Mouse (Mus musculus): ENCODE measurements around the gene Angptl2.
"Not testable (repeated sequence)": the region's sequence is repeated elsewhere in the genome, so short reads cannot be mapped to it uniquely, and the experiment has no call there.

The Angptl2 gene

GRCm38 (mm10) chr2:33200368-33201068, 15.4 kb upstream of the Angptl2 start:
- no peak for DNase-seq (ENCODE audit: low read depth)

GRCm38 (mm10) chr2:33203284-33203683, 12.6 kb upstream of the Angptl2 start:
- no peak for DNase-seq (ENCODE audit: low read depth)

- DNase-seq (ENCODE audit: low read depth), result peak; percentile 84
Observed at GRCm38 (mm10) chr2:33204980-33205379, 10.9 kb upstream of the Angptl2 start.

- DNase-seq (ENCODE audit: low read depth), result no peak
Observed at GRCm38 (mm10) chr2:33205939-33206525, 9.8 kb upstream of the Angptl2 start.

GRCm38 (mm10) chr2:33207069-33207468, 8.8 kb upstream of the Angptl2 start:
- no peak for DNase-seq (ENCODE audit: low read depth)

DNA sequence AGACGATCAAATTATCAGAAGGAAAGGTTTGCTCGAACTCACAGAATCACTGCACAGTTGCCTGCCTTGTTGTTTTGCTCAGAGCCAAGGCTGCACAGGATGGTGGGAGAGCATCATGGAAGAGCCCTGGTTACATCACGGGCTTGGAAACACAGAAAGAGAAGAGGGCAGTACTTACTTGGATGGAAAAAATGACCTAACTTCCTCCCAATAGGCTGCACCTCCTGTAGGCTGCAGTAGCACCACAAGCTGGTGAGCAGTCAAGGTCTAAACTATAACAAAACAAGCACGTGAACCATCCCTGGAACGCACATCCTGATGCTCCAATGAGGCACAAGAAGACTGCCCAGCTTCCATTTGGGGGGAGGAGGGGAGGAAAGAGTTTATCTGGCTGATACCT, 7.7 kb upstream of the Angptl2 start:
- DNase-seq (ENCODE audit: low read depth), result no peak

DNA sequence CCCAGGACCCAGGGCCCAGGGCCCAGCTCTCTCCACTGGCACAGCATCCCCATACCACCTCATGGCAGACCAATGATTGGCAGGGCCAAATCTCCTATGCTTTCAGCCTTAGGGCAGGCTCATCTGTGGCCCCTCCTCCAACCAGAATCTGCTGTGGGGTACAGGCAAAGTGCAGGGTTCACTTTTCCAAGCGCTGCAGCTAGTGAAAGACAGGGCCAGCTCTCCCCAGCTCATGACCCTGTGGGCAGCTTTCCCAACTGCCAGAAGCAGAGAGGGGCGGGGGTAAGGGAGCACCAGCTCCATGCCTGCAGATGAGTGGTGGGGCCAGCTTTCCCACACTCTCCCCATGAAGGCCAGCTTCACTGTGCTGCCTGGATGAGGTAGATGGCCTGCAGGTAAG, 5.0 kb upstream of the Angptl2 start:
- DNase-seq (ENCODE audit: low read depth), result no peak

DNA sequence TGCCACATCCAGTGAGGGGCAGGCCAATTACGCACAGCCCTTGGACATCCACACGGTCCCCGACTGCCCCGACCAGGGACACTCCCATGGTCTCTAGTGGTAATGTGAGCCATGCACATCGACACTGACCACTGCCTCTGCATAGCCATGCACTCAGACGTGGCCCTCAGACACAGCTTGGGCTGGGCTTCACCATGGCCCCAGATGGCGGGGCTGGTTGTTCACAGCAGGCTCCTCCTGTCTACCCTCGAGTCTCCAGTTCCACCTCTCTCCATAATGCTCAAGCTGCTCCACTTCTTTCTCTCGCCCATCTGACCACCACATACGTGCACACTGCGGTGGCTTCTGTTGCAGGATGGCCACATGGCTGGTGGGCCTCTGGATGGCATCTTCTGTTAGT, 4.6 kb upstream of the Angptl2 start:
- not testable (repeated sequence) for DNase-seq (ENCODE audit: low read depth)

- no peak for DNase-seq (ENCODE audit: low read depth)
Observed at GRCm38 (mm10) chr2:33215177-33215699, 631 bp upstream of the Angptl2 start.

DNA sequence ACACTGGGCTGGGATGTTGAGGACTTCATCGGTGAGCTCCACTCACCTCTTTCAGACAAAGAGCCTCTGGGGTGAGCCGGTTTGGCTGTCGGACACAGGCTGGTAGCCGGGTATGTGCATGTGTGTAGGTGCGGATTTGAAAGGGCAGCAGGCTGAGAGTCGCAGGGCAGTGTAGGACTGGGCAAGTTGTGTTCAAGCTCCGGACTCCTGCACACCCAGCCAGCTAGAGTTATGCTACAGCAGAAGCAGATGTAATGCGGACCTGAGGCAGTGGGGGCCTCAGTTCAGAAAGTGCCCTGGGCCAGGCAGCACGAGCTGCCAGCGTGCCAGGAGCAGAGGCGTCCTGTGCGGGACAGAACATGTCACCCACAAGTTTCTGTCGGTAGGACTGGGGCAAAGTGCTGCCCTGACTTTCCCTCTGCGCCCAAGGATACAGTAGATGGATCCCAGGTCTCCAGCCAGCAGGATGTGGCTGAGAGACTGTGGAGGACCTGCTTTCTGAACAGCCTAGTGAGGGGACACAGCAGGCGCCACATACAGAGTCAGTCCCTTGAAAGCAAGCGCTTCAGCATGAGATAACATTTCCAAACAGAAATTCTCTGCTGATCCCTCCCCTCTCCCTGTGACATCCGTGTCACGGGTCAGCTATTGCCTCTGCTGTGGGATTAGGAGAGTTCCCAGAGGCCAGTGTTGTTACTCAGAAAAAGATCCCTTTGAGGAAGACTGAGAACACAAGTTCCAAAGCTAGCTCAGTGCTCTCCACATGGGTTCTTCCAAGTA, 966 bp downstream of the Angptl2 start:
- DNase-seq (ENCODE audit: low read depth), result no peak

GRCm38 (mm10) chr2:33217425-33217794, 1.5 kb downstream of the Angptl2 start:
- DNase-seq (ENCODE audit: low read depth), result no peak

DNA sequence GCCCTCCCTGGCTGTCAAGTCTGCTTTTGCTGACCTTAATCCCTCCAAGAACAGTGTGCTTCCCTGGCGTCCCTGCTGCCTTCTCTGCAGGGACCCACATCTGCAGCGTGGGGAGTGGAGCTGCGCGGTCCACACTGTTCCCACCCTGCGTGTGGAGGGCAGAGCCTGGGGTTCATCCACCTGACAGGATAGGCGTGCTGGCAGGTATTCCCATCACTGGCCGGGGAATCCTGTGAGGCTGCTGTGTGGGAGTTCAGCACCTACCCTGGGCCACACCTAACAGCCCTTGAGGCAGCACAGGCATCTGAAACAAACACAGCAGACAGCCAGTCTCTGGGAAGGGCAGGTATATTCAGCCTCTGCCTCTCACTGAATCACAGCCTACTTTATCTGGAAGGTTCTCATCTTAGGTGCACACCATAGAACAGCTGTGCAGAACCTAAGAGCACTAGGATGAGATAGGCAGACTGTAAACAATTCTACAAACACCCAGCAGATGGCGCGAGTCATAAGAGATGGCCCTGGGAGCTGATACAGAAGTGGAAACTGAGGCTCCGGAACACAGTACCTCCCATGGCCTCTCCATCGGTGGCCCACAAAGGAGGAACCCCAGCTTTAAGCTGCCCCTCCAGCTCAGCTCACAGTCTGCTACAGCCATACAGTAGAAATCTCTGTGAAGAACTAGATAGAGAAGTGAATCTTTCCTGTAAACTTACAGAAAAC, 3.2 kb downstream of the Angptl2 start:
- no peak for DNase-seq (ENCODE audit: low read depth)

DNA sequence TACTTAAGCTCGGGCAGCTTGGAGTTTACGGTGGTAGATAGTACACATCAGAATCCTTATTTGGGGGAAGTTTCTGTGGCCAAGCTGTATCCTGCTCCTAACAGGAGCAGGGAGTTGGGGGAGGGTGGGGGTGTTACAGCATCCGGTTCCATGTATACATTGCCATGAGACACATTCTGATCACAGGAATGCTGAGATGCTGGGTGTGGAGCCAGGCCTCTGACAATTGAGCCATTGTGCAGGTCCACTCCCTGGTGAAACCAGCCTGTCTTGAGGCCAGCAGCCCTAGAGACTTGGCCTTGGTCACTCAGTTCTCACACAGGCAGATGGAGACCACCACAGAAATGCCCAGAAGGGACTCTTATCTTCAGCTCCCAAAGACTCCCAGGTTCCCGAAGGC, 3.8 kb downstream of the Angptl2 start:
- no peak for DNase-seq (ENCODE audit: low read depth)

GRCm38 (mm10) chr2:33220246-33220645, 4.4 kb downstream of the Angptl2 start:
- no peak for DNase-seq (ENCODE audit: low read depth)

DNA sequence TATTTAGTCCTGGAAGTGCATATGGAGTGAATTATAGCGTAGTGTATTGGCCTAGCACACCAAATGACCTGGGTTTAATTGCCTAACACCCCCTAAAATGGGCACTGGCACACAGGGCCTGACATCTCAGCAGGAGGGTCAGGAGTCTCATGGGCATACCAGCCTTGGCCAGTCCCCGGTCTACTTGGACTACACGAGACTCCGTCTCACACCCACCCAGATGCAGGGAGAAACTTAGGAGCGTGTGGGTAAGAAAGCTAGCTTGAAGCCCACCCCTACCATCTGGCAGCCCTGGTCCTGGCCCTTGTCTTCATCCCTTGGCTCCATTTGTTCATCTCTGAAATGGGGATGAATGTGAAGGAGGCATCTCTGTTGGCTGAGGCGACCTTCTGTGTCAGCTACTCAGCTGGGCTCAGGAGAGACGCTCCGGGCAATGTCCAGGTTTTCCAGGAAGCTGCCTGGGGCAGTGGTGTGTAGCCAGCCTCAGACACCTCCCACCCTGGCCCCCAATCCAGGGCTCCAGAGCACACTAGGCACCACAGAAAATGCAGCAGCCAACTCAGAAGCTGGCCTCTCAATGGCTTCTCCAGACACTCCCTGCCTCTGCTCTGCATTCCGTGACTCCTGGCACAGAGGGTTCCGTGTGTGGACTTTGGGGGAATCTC, 4.9 kb downstream of the Angptl2 start:
- DNase-seq (ENCODE audit: low read depth), result no peak

DNA sequence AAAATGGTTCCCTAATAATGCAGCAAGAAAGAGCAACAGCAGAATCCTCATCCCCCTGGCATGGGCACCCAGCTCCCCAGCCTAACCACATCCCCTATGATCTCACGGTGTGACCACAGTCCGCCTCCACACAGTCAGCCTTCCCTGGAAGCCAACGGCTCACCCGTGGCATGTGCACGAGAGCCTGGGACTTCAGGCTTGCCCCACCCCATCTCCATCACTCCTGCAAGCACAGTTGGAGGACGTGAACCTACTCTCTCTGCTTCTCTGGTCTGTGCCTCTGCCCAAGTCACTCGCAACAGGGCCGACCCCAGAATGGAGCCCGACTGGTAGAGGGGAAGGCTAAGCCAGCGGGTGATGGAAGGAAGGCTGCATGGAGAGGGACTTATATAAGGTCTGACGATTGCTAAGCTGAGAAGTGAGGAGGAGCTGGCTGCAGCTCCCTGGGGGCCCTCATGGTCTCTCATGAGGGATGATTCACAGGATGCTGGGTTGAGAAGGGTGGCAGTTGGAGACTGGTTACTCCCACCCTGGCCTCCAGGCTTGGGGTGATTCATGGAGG, 5.6 kb downstream of the Angptl2 start:
- DNase-seq (ENCODE audit: low read depth), result peak; percentile 84

DNA sequence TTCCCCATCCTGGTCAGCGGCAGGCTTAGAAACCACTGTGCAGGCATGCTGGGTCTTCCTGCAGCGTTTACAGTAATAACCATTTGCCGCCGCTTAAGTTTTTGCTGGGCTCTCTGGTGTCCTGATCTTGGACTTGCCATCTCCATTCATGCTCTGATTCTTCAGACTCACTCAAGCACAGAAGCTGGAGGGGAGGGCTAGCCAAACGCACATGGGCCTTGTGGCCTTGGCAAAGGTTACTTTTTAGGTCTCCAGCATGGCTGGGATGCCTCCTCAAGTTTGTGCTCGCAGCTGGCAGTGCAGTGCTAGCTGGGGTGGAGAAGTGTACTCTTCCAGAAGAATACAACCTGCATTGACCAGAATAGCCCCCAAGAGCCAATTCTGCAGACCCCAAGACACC, 6.6 kb downstream of the Angptl2 start:
- DNase-seq (ENCODE audit: low read depth), result no peak

DNA sequence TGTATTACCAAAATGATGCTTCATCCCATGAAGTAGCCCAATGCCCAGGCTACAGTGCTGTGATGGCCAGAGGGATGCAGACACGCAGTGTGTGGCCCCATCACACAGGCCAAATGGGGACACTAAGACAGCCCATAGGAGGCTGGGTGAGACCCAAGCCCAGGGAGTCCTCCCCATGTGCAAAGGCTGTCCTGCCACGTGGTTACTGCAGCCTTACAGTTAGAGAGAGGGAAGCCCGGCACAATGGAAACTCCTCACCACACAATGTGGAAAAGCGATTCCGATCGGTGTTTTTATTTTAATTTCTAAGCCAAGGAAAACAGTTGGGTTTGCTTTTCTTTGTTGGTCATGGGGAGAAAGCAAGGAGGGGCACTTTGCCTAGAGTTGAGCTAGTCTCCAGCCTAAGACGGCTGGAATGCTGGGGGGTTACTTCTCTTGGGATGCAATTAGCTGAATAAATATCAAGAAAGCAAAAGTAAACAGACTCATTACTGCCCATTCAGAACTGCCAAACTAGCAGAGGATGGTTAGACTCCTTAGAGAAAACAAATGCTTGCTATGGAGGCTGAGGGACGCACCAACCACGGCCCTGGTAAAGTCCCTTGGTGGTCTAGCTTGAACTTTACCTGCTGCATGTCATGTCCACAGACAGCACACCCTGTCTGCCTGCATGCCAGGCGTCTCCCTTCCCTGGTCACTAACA, 7.9 kb downstream of the Angptl2 start:
- DNase-seq (ENCODE audit: low read depth), result no peak

DNA sequence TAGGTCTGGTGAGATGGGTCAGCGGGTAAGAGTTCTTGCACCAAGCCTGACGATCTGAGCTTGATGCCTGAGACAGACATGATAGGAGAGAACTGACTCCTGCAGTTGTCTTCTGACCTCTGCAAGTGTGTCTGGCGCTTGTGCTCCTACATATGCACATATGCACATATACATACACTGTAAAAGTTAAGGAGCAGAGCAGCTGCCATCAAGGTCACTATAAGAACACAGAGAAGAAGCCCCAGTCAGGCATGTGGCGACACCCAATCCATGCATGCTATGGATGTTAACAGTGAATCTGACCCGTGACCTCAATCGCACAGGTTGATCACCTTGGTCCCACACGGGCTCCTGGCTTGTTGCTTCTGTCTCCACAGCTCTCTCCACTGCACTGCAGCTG, 10.1 kb downstream of the Angptl2 start:
- DNase-seq (ENCODE audit: low read depth), result no peak

- DNase-seq (ENCODE audit: low read depth), result no peak
Observed at GRCm38 (mm10) chr2:33228077-33228476, 12.2 kb downstream of the Angptl2 start.

- DNase-seq (ENCODE audit: low read depth), result no peak
Observed at GRCm38 (mm10) chr2:33228551-33228950, 12.7 kb downstream of the Angptl2 start.
